ENCODE assay signal across 9 mouse cellular contexts in the genomic region with DNA sequence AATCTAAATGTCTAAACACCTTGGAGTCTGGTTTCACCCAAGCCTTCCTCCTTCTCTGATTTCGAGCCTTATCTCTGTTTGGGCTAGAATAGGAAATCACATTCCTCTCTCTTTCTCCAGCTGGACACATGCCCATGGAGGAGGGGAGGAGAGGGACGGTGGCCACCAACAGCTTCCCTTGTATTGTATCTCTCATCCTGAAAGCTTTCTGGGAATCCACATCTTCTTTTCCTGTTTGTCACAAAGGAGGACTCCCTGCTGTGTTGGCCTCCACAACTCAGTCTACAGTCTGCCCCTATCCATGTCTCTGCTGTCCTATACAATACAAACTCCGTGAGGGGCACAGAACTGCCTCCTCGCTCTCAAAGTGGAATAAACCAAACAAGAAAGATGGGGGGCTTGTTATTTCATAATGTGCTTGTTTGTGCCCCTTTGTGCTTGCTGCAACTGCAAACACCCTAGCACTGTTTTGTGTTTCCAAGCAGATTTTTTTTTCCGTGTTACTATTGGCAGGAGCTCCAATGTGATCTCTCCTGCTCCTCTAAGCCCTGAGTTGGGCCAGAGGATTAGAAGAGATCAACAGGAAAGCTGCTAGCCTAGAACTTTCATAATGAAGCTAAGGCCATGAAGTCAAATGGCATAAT.
DNase-seq lines count a peak whose midpoint lies in the region; ATAC-seq and TF ChIP-seq lines count a peak whose summit lies in the region.
"Had no signal": no experiment of that assay in that cellular context is flagged by ENCODE, and none has a peak within 500 bp of the region (broad histone marks: within the 10 kb centered on the region; RNA-seq: fewer than 3 reads in every experiment).

No protein-coding gene starts in this region.

- TF ChIP-seq POLR2A in lung, adult 2 months (IDR thresholded peaks at IDR 0.05; ENCODE audit: borderline replicate concordance, extremely low read depth, low read depth, low read length) = no peak
- TF ChIP-seq POLR2A in testis, adult 2 months (IDR thresholded peaks at IDR 0.05; ENCODE audit: control insufficient read depth, low read depth, low read length) = no peak

- peaks cover 17% of the 10 kb centered on the region for H3K4me1 ChIP-seq in hindbrain, embryonic 10.5 days (replicated peaks)
- peaks cover 7% of the 10 kb centered on the region for H3K4me1 ChIP-seq in lung, adult 2 months (ENCODE audit: control insufficient read depth, insufficient read depth, low read length)
- H3K4me1 ChIP-seq in testis, adult 2 months (ENCODE audit: control insufficient read depth, insufficient read depth, low read length) = no peaks in the 10 kb centered on the region
- H3K4me1 ChIP-seq: liver, embryonic 15.5 days had no signal

- WGBS in hindbrain, embryonic 10.5 days = 11% methylated on average over 5 of the region's 5 CpGs
- 25% methylated on average over 5 of the region's 5 CpGs for WGBS in lung, adult 2 months

- peak; percentile 32 for DNase-seq in adrenal gland, postnatal 14 days
- no peak for DNase-seq in adrenal gland, adult 18-20 months (ENCODE audit: low spot score in 2 of 2)
- peak; percentile 22 for DNase-seq in embryo, embryonic 11 days
- peak; percentile 41 for DNase-seq in hindbrain, embryonic 10.5 days (ENCODE audit: low spot score)
- DNase-seq in lung, adult 2 months = peak; percentile 15
- no peak for DNase-seq in right cerebral cortex, postnatal 25 days

- peak overlapping the region; percentile 50 for H3K27ac ChIP-seq in hindbrain, embryonic 10.5 days
- H3K27ac ChIP-seq in testis, adult 2 months (ENCODE audit: control insufficient read depth, insufficient read depth, low read depth, low read length) = peak overlapping the region; percentile 13; the same call in 1 of the 2 replicates
- H3K27ac ChIP-seq: liver, embryonic 15.5 days had no signal

- no peaks in the 10 kb centered on the region for H3K27me3 ChIP-seq in hindbrain, embryonic 10.5 days (ENCODE audit: insufficient read depth, poor library complexity, severe bottlenecking)
- no peaks in the 10 kb centered on the region for H3K27me3 ChIP-seq in testis, adult 2 months (ENCODE audit: control insufficient read depth, insufficient read depth, low read length)
- H3K27me3 ChIP-seq: liver, embryonic 15.5 days had no signal

- no peak for TF ChIP-seq CTCF in lung, adult 2 months (IDR thresholded peaks at IDR 0.05; ENCODE audit: insufficient read depth, low read length)
- no peak for TF ChIP-seq CTCF in testis, adult 2 months (IDR thresholded peaks at IDR 0.05; ENCODE audit: control insufficient read depth, insufficient read depth, insufficient replicate concordance, low read depth, low read length)

- H3K9me3 ChIP-seq in hindbrain, embryonic 10.5 days = no peaks in the 10 kb centered on the region
- H3K9me3 ChIP-seq: liver, embryonic 15.5 days had no signal

- no peaks in the 10 kb centered on the region for H3K36me3 ChIP-seq in hindbrain, embryonic 10.5 days
- H3K36me3 ChIP-seq in testis, adult 2 months (ENCODE audit: control insufficient read depth, insufficient read depth, low read length) = no peaks in the 10 kb centered on the region
- H3K36me3 ChIP-seq: liver, embryonic 15.5 days had no signal

- no peak for ATAC-seq in monocyte, adult 5-6 weeks (replicated peaks; ENCODE audit: insufficient number of reproducible peaks, low FRiP score, low TSS enrichment, poor library complexity, severe bottlenecking)

- H3K4me3 ChIP-seq in hindbrain, embryonic 10.5 days = no peak overlapping the region
- H3K4me3 ChIP-seq in lung, adult 2 months (replicated peaks; ENCODE audit: extremely low read depth, low read depth, low read length) = no peak overlapping the region
- H3K4me3 ChIP-seq in testis, adult 2 months (ENCODE audit: control insufficient read depth, low read depth, low read length) = no peak overlapping the region
- H3K4me3 ChIP-seq: liver, embryonic 15.5 days had no signal

Comparison
In these comparisons a context has a peak if more than half of its experiments do, and no peak if none do; other contexts are left out.
1. DNase-seq: peak in adrenal gland, postnatal 14 days (single experiment), embryo, embryonic 11 days (single experiment), hindbrain, embryonic 10.5 days (single experiment) and lung, adult 2 months (single experiment); none in adrenal gland, adult 18-20 months (0 of 2) and right cerebral cortex, postnatal 25 days (single experiment).